Mouse (Mus musculus): ENCODE measurements around the gene Oaf.

The Oaf gene

GRCm38 (mm10) chr9:43239712-43240593 lies at the start of gene Oaf:
Oaf (minus strand) TSS chr9:43239911.
- DNase-seq (ENCODE audit: low read depth, low spot score): peak; percentile 90

- no peak for DNase-seq (ENCODE audit: low read depth, low spot score)
Observed at GRCm38 (mm10) chr9:43286870-43287269, 47.2 kb upstream of the Oaf start.

GRCm38 (mm10) chr9:43285281-43285680 lies 45.6 kb upstream of the Oaf start:
- no peak for DNase-seq (ENCODE audit: low read depth, low spot score)

GRCm38 (mm10) chr9:43284284-43284683 lies 44.6 kb upstream of the Oaf start:
- DNase-seq (ENCODE audit: low read depth, low spot score): peak; percentile 85

GRCm38 (mm10) chr9:43273735-43274134 lies 34.0 kb upstream of the Oaf start:
- DNase-seq (ENCODE audit: low read depth, low spot score): peak; percentile 87

GRCm38 (mm10) chr9:43271761-43272518 lies 32.2 kb upstream of the Oaf start:
- no peak for DNase-seq (ENCODE audit: low read depth, low spot score)

GRCm38 (mm10) chr9:43270723-43271252 lies 31.1 kb upstream of the Oaf start:
- DNase-seq (ENCODE audit: low read depth, low spot score): no peak

GRCm38 (mm10) chr9:43269166-43269565 lies 29.5 kb upstream of the Oaf start:
- DNase-seq (ENCODE audit: low read depth, low spot score): no peak

GRCm38 (mm10) chr9:43267357-43267756 lies 27.6 kb upstream of the Oaf start:
- no peak for DNase-seq (ENCODE audit: low read depth, low spot score)

GRCm38 (mm10) chr9:43265194-43265593 lies 25.5 kb upstream of the Oaf start:
- DNase-seq (ENCODE audit: low read depth, low spot score): no peak

- DNase-seq (ENCODE audit: low read depth, low spot score): peak; percentile 84
Observed at GRCm38 (mm10) chr9:43263946-43264451, 24.3 kb upstream of the Oaf start.

- no peak for DNase-seq (ENCODE audit: low read depth, low spot score)
Observed at GRCm38 (mm10) chr9:43262811-43263550, 23.3 kb upstream of the Oaf start.

- no peak for DNase-seq (ENCODE audit: low read depth, low spot score)
Observed at GRCm38 (mm10) chr9:43262390-43262789, 22.7 kb upstream of the Oaf start.

GRCm38 (mm10) chr9:43261941-43262340 lies 22.2 kb upstream of the Oaf start:
- no peak for DNase-seq (ENCODE audit: low read depth, low spot score)

- no peak for DNase-seq (ENCODE audit: low read depth, low spot score)
Observed at GRCm38 (mm10) chr9:43261124-43261907, 21.6 kb upstream of the Oaf start.

GRCm38 (mm10) chr9:43260661-43261060 lies 20.9 kb upstream of the Oaf start:
- DNase-seq (ENCODE audit: low read depth, low spot score): no peak

GRCm38 (mm10) chr9:43253271-43253681 lies 13.6 kb upstream of the Oaf start:
- peak; percentile 79 for DNase-seq (ENCODE audit: low read depth, low spot score)

- no peak for DNase-seq (ENCODE audit: low read depth, low spot score)
Observed at GRCm38 (mm10) chr9:43252790-43253189, 13.1 kb upstream of the Oaf start.

GRCm38 (mm10) chr9:43251786-43252185 lies 12.1 kb upstream of the Oaf start:
- no peak for DNase-seq (ENCODE audit: low read depth, low spot score)

- no peak for DNase-seq (ENCODE audit: low read depth, low spot score)
Observed at GRCm38 (mm10) chr9:43246738-43247180, 7.0 kb upstream of the Oaf start.
